Mouse (Mus musculus): ENCODE data around the gene Klk1b5. TPM values are rescaled to one million over a fixed set of nuclear protein-coding genes. Genes with fewer than 3 reads are reported as not detected.

Gene Klk1b5
- polyA plus RNA-seq, 1 experiment from 2014 or later: not detected

DNA sequence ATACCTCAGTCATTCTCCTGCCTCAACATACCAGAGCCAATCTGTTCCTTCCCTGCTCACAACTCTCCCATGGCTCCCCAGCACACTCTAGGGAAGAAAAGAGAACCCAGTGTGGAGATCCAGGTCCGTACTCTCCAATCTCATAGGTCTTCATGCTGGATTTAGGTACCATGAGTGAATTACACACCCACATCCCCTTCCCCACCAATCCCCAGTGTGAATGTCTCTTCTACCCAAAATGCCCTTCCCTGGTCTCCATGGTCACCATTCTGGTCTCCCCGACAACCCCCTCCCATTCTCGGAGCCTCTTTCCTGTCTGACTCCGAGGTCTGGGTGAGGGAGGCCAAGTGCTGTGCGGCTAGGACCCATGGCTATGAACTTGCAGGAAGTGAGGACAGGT is 45.4 kb downstream of the Klk1b5 start, which contains the start of gene Gm15517:
Gene Gm15517, plus strand, starts transcription at position 301 of the 400 bp plus-strand sequence.
- whole genome bisulfite sequencing: 63% methylated on average over 5 of the region's 5 CpGs
- no peak within 1 kb of the TSS for H3K4me3 ChIP-seq
- peaks cover 6% of the 10 kb centered on the region; the same call in 1 of the 2 replicates for H3K4me1 ChIP-seq
- H3K27me3 ChIP-seq (ENCODE audit: low read depth, poor library complexity, severe bottlenecking): peaks cover 43% of the 10 kb centered on the region
- no peak for DNase-seq (ENCODE audit: low spot score)
- no peaks in the 10 kb centered on the region for H3K9me3 ChIP-seq (replicated peaks)
- H3K36me3 ChIP-seq: no peaks in the 10 kb centered on the region
- no peak within 1 kb of the TSS for H3K27ac ChIP-seq

DNA sequence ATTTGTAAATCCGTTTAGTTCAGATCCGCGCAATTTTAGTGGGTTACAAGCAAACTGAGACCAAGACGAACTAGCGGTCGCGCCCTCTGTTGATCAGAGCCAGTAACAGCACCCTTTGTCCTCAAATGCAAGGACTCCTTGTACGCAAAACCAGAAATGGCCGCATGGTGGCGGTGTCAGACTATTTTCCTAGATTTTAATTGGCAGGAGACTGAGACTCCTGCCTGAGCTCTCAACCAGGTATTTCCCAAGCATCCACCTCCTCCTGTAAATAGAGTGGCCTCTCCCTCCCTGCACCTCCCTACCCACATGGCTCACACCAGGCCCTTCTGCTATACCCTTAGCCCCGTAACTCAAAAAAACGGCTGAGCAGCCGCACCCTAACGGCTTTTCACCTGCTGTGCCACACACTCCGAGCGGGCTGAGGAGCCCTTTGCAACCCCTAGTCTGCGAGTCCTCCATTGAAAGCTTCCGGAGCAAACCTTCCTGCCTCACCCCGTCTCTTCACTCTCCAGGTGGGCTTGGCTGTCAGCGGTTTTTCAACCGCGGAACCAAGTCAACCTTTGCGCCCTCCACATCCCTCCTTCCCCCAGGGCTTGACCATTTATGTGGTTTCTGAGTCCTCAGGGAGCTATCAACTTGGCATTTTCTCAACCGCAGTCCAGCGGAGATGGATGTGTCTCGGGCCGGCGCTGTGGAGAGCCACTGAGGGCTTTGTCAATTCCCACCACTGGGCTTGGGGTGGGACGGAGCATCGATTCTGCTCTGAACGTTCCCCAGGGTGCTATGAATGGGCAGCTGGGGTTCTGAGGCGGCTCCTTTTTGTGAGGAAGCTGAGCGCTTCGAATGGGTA is 47.3 kb downstream of the Klk1b5 start:
- H3K4me1 ChIP-seq: peaks cover 6% of the 10 kb centered on the region; the same call in 1 of the 2 replicates
- H3K36me3 ChIP-seq: no peaks in the 10 kb centered on the region
- H3K27me3 ChIP-seq (ENCODE audit: low read depth, poor library complexity, severe bottlenecking): peaks cover 47% of the 10 kb centered on the region
- 0 out of 2 replicates have a peak overlapping the region, but pooled peaks have one; percentile 14 for H3K4me3 ChIP-seq
- DNase-seq (ENCODE audit: low spot score): peak; percentile 95
- no peaks in the 10 kb centered on the region for H3K9me3 ChIP-seq (replicated peaks)
- WGBS: 4% methylated on average over 34 of the region's 34 CpGs
- no peak overlapping the region for H3K27ac ChIP-seq

DNA sequence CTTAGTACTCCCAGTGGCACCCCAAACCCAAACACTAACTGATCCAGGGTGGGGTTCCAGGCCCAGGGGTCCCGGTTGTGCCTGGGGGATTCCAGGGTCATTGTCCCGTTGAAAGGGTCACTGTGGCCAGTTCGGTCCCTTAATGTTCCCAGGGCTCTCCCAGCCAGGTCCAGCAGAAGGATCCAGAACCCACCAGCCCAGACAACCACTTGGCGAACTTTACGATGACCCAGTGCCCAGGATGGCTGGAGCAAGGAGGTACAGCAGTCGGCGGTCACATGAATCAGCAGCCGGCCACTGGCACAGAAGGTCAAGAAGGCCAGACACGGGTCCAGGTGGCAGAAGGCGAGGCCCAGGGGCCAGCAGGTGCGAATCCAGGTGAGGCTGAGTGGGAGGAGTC is 52.4 kb downstream of the Klk1b5 start:
- DNase-seq (ENCODE audit: low spot score): no peak
- Histone ChIP-seq H3K4me1 (peaks cover 3% of the 10 kb centered on the region; the same call in 1 of the 2 replicates), H3K36me3 (no peaks in the 10 kb centered on the region), H3K27me3 (ENCODE audit: low read depth, poor library complexity, severe bottlenecking) (peaks cover 41% of the 10 kb centered on the region), H3K9me3 (replicated peaks) (no peaks in the 10 kb centered on the region), H3K27ac (no peak overlapping the region), H3K4me3 (no peak overlapping the region)
- WGBS: 84% methylated on average over 11 of the region's 11 CpGs

DNA sequence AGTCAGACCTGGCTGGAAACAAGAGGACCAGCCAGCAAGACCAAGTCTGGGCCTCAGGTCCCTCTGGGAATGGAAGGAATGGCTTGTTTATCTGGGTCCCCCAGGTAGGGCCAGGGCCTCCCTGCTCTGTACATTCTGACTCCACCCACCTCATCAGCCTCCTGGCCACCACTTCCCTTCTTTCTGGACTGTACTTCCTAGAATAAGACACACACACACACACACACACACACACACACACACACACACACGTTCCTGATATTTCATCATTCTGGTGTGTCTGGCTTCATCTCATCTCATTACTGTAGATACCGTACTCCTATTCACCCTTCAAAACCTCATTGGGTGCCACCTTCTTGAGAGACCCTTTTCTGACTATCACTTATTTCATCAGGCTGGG is 53.7 kb downstream of the Klk1b5 start:
- WGBS: 90% methylated on average over 2 of the region's 2 CpGs
- Histone ChIP-seq H3K27ac (no peak overlapping the region), H3K36me3 (no peaks in the 10 kb centered on the region), H3K27me3 (ENCODE audit: low read depth, poor library complexity, severe bottlenecking) (peaks cover 41% of the 10 kb centered on the region), H3K9me3 (replicated peaks) (no peaks in the 10 kb centered on the region), H3K4me3 (no peak overlapping the region), H3K4me1 (no peaks in the 10 kb centered on the region)
- DNase-seq (ENCODE audit: low spot score): no peak

Other genes starting within 250 kb of the Klk1b5 start
- gene Klk1b1, start 249.2 kb upstream of the Klk1b5 start, polyA plus RNA-seq (2016; fragmentation: Nextera tagmentation; extraction: Ambion mirVana): not detected in 2 replicates
- gene Klk1b9, start 239.9 kb upstream of the Klk1b5 start, polyA plus RNA-seq (2016; fragmentation: Nextera tagmentation; extraction: Ambion mirVana): not detected in 2 replicates
- gene Klk1b11, start 220.1 kb upstream of the Klk1b5 start, polyA plus RNA-seq (2016; fragmentation: Nextera tagmentation; extraction: Ambion mirVana): not detected in 2 replicates
- not detected in 2 replicates for gene Klk1b26, start 203.8 kb upstream of the Klk1b5 start, polyA plus RNA-seq (2016; fragmentation: Nextera tagmentation; extraction: Ambion mirVana)
- gene Klk1b27, start 163.7 kb upstream of the Klk1b5 start, polyA plus RNA-seq (2016; fragmentation: Nextera tagmentation; extraction: Ambion mirVana): not detected in 2 replicates
- not detected in 2 replicates for gene Klk1b21, start 113.6 kb upstream of the Klk1b5 start, polyA plus RNA-seq (2016; fragmentation: Nextera tagmentation; extraction: Ambion mirVana)
- not detected in 2 replicates for gene Klk1b22, start 103.3 kb upstream of the Klk1b5 start, polyA plus RNA-seq (2016; fragmentation: Nextera tagmentation; extraction: Ambion mirVana)
- gene Klk1b16, start 79.2 kb upstream of the Klk1b5 start, polyA plus RNA-seq (2016; fragmentation: Nextera tagmentation; extraction: Ambion mirVana): not detected in 2 replicates
- gene Klk1b24, start 27.7 kb upstream of the Klk1b5 start, polyA plus RNA-seq (2016; fragmentation: Nextera tagmentation; extraction: Ambion mirVana): not detected in 2 replicates
- not detected in 2 replicates for gene Klk1b3, start 17.8 kb upstream of the Klk1b5 start, polyA plus RNA-seq (2016; fragmentation: Nextera tagmentation; extraction: Ambion mirVana)
- gene Klk1b4, start 8.5 kb upstream of the Klk1b5 start, polyA plus RNA-seq (2016; fragmentation: Nextera tagmentation; extraction: Ambion mirVana): not detected in 2 replicates
- gene Klk1, start 9.4 kb downstream of the Klk1b5 start, polyA plus RNA-seq (2016; fragmentation: Nextera tagmentation; extraction: Ambion mirVana): not detected in 2 replicates
- not detected in 2 replicates for gene Gm36864, start 20.2 kb downstream of the Klk1b5 start, polyA plus RNA-seq (2016; fragmentation: Nextera tagmentation; extraction: Ambion mirVana)
- 0.88 and 1.1 TPM in 2 replicates for gene 1700028J19Rik, start 30.8 kb downstream of the Klk1b5 start, polyA plus RNA-seq (2016; fragmentation: Nextera tagmentation; extraction: Ambion mirVana)
- gene 2410002F23Rik, start 30.8 kb downstream of the Klk1b5 start, polyA plus RNA-seq (2016; fragmentation: Nextera tagmentation; extraction: Ambion mirVana): 179 and 220 TPM in 2 replicates
- 0.15 and 0.18 TPM in 2 replicates for gene Acp4, start 41.4 kb downstream of the Klk1b5 start, polyA plus RNA-seq (2016; fragmentation: Nextera tagmentation; extraction: Ambion mirVana)
- not detected in 2 replicates for gene Gm15517, start 45.5 kb downstream of the Klk1b5 start, polyA plus RNA-seq (2016; fragmentation: Nextera tagmentation; extraction: Ambion mirVana)
- gene Clec11a, start 91.0 kb downstream of the Klk1b5 start, polyA plus RNA-seq (2016; fragmentation: Nextera tagmentation; extraction: Ambion mirVana): 1.1 and 1.7 TPM in 2 replicates
- gene Shank1, start 94.3 kb downstream of the Klk1b5 start, polyA plus RNA-seq (2016; fragmentation: Nextera tagmentation; extraction: Ambion mirVana): 0.31 and 0.40 TPM in 2 replicates
- gene Syt3, start 168.2 kb downstream of the Klk1b5 start, polyA plus RNA-seq (2016; fragmentation: Nextera tagmentation; extraction: Ambion mirVana): 1.1 and 1.9 TPM in 2 replicates
- gene 1700008O03Rik, start 169.9 kb downstream of the Klk1b5 start, polyA plus RNA-seq (2016; fragmentation: Nextera tagmentation; extraction: Ambion mirVana): 0.50 and 0.68 TPM in 2 replicates
- gene Lrrc4b, start 213.1 kb downstream of the Klk1b5 start, polyA plus RNA-seq (2016; fragmentation: Nextera tagmentation; extraction: Ambion mirVana): 0.06 and 0.21 TPM in 2 replicates
- not detected in 2 replicates for gene Aspdh, start 249.4 kb downstream of the Klk1b5 start, polyA plus RNA-seq (2016; fragmentation: Nextera tagmentation; extraction: Ambion mirVana)